Mouse (Mus musculus): ENCODE measurements around the gene Gm7029. TPM values are rescaled to one million over a fixed set of nuclear protein-coding genes. Genes with fewer than 3 reads are reported as not detected.
"Not testable (repeated sequence)": the region's sequence is repeated elsewhere in the genome, so short reads cannot be mapped to it uniquely, and the experiment has no call there.

The Gm7029 gene
- total and polyA plus RNA-seq, 3 experiments, result not detected

GRCm38 (mm10) chr17:33889941-33890532 is 16.4 kb downstream of the Gm7029 start:
- Histone ChIP-seq H3K9ac (ENCODE audit: control insufficient read depth, low read depth, low read length, poor library complexity, severe bottlenecking) (peak overlapping the region; percentile 84), H3K27ac (ENCODE audit: control insufficient read depth, low read depth, low read length) (peak overlapping the region; percentile 61), H3K4me1 (ENCODE audit: control insufficient read depth in 1 of 2, insufficient read depth in 2 of 2, low read length in 2 of 2) (peaks cover 4 to 18% of the 10 kb centered on the region in 2 experiments), H3K36me3 (ENCODE audit: control insufficient read depth in 1 of 2, insufficient read depth in 2 of 2, low read length in 2 of 2) (peaks cover 2 to 16% of the 10 kb centered on the region in 2 experiments; a peak in 3 of 4 replicates), H3K4me3 (ENCODE audit: control insufficient read depth in 1 of 2, insufficient read depth in 1 of 2, low read depth in 2 of 2, low read length in 2 of 2) (peak overlapping the region; percentile 50 to 89), H3K79me2 (ENCODE audit: control insufficient read depth, insufficient read depth, low read length, poor library complexity) (peaks cover 27% of the 10 kb centered on the region)
- not testable (repeated sequence) for DNase-seq (ENCODE audit: low read depth, low spot score); H3K9me3 ChIP-seq (replicated peaks; ENCODE audit: insufficient read depth, low read length); H3K27me3 ChIP-seq (ENCODE audit: control insufficient read depth in 1 of 2, insufficient read depth in 2 of 2, low read length in 2 of 2)
- TF ChIP-seq E2F4 (IDR thresholded peaks at IDR 0.05; ENCODE audit: borderline replicate concordance, low read depth, low read length), result 0 out of 2 replicates have a peak, but pooled peaks have one; percentile 10

- Histone ChIP-seq H3K4me1 (ENCODE audit: control insufficient read depth in 1 of 2, insufficient read depth in 2 of 2, low read length in 2 of 2) (peaks cover 4 to 18% of the 10 kb centered on the region in 2 experiments), H3K36me3 (ENCODE audit: control insufficient read depth in 1 of 2, insufficient read depth in 2 of 2, low read length in 2 of 2) (peaks cover 2 to 16% of the 10 kb centered on the region in 2 experiments; a peak in 3 of 4 replicates), H3K79me2 (ENCODE audit: control insufficient read depth, insufficient read depth, low read length, poor library complexity) (peaks cover 27% of the 10 kb centered on the region), H3K27ac (ENCODE audit: control insufficient read depth, low read depth, low read length) (peak within 1 kb of the TSS; percentile 61), H3K4me3 (ENCODE audit: control insufficient read depth in 1 of 2, insufficient read depth in 1 of 2, low read depth in 2 of 2, low read length in 2 of 2) (peak within 1 kb of the TSS; percentile 60 to 89), H3K9me3 (replicated peaks; ENCODE audit: insufficient read depth, low read length) (no peaks in the 10 kb centered on the region), H3K27me3 (ENCODE audit: control insufficient read depth in 1 of 2, insufficient read depth in 2 of 2, low read length in 2 of 2) (no peaks in the 10 kb centered on the region), H3K9ac (ENCODE audit: control insufficient read depth, low read depth, low read length, poor library complexity, severe bottlenecking) (peak within 1 kb of the TSS; percentile 84)
- peak; percentile 99 for DNase-seq (ENCODE audit: low read depth, low spot score)
- no peak for TF ChIP-seq RCOR1 (IDR thresholded peaks at IDR 0.05; ENCODE audit: low read depth, low read length)
- peak; percentile 25; the same call in 1 of the 2 replicates for TF ChIP-seq ZNF384 (IDR thresholded peaks at IDR 0.05; ENCODE audit: low read depth, low read length)
- no peak for TF ChIP-seq JUND (IDR thresholded peaks at IDR 0.05; ENCODE audit: low read depth, low read length)
- TF ChIP-seq EP300 (IDR thresholded peaks at IDR 0.05; ENCODE audit: low read depth in 1 of 2, low read length in 2 of 2), result peak in 1 of 2 experiments; percentile 49; a peak in 1 of 4 replicates
- TF ChIP-seq MYC (IDR thresholded peaks at IDR 0.05; ENCODE audit: low read depth, low read length), result peak; percentile 95
- peak; percentile 62 to 75 for TF ChIP-seq POLR2A (IDR thresholded peaks at IDR 0.05; ENCODE audit: control insufficient read depth in 1 of 2, insufficient read depth in 1 of 2, low read depth in 1 of 2, low read length in 2 of 2, poor library complexity in 1 of 2)
- no peak; the same call in 1 of the 2 replicates for TF ChIP-seq TCF12 (IDR thresholded peaks at IDR 0.05; ENCODE audit: low read depth, low read length)
- TF ChIP-seq SIN3A (IDR thresholded peaks at IDR 0.05; ENCODE audit: low read length), result peak; percentile 92
- TF ChIP-seq ETS1 (IDR thresholded peaks at IDR 0.05; ENCODE audit: low read depth, low read length), result peak; percentile 79
- TF ChIP-seq SMC3 (IDR thresholded peaks at IDR 0.05; ENCODE audit: low read depth, low read length), result peak; percentile 53
- TF ChIP-seq HCFC1 (IDR thresholded peaks at IDR 0.05; ENCODE audit: low read depth, low read length), result peak; percentile 90
- TF ChIP-seq ELF1 (IDR thresholded peaks at IDR 0.05; ENCODE audit: low read depth, low read length), result peak; percentile 96
- peak; percentile 70; the same call in 1 of the 2 replicates for TF ChIP-seq ZMIZ1 (IDR thresholded peaks at IDR 0.05; ENCODE audit: low read depth, low read length)
- TF ChIP-seq CTCF (IDR thresholded peaks at IDR 0.05 in 2 of 3, conservative IDR thresholded peaks at IDR 0.05 in 1 of 3; ENCODE audit: control insufficient read depth in 1 of 3, insufficient read depth in 1 of 3, low read depth in 2 of 3, low read length in 3 of 3, poor library complexity in 1 of 3, severe bottlenecking in 1 of 3), result peak; percentile 78 to 89 (median 79)
- peak; percentile 62; the same call in 1 of the 2 replicates for TF ChIP-seq KAT2A (conservative IDR thresholded peaks at IDR 0.05; ENCODE audit: low read depth, low read length)
- TF ChIP-seq GATA1 (IDR thresholded peaks at IDR 0.05; ENCODE audit: low read depth, low read length), result no peak
- TF ChIP-seq MAX (IDR thresholded peaks at IDR 0.05; ENCODE audit: low read length), result peak; percentile 81
- peak; percentile 65 for TF ChIP-seq TBP (IDR thresholded peaks at IDR 0.05; ENCODE audit: low read depth, low read length)
- peak; percentile 42; the same call in 1 of the 2 replicates for TF ChIP-seq NELFE (IDR thresholded peaks at IDR 0.05; ENCODE audit: low read depth, low read length)
- TF ChIP-seq E2F4 (IDR thresholded peaks at IDR 0.05; ENCODE audit: borderline replicate concordance, low read depth, low read length), result no peak
- TF ChIP-seq MAZ (IDR thresholded peaks at IDR 0.05; ENCODE audit: low read depth, low read length), result peak; percentile 76; the same call in 1 of the 2 replicates
- TF ChIP-seq CHD1 (IDR thresholded peaks at IDR 0.05; ENCODE audit: low read depth, low read length), result no peak
- peak; percentile 70 for TF ChIP-seq MXI1 (IDR thresholded peaks at IDR 0.05; ENCODE audit: low read depth, low read length)
- TF ChIP-seq ZC3H11A (IDR thresholded peaks at IDR 0.05; ENCODE audit: low read depth, low read length), result peak; percentile 6; the same call in 1 of the 2 replicates
- peak; percentile 81 for TF ChIP-seq NRF1 (IDR thresholded peaks at IDR 0.05; ENCODE audit: insufficient read depth, low read depth, low read length, poor library complexity, severe bottlenecking)
Measured at GRCm38 (mm10) chr17:33890533-33891059, 17.0 kb downstream of the Gm7029 start, which contains the start of gene Kifc1. Gene Kifc1 (minus strand): TSS chr17:33890661.
